Mouse (Mus musculus) testis, adult 2 months (tissue): ENCODE measurements around the gene Hoxb7.

Experiments used
- CTCF ChIP-seq: fragments of 200-500 bp; IDR thresholded peaks from 2 replicates; pipeline ENCODE4 v1.5.1; 2012; ENCODE audit warnings: low read depth, mild to moderate bottlenecking, inconsistent platforms, low read length, moderate library complexity; ENCODE audit not compliant: control insufficient read depth, insufficient read depth, insufficient replicate concordance
- POLR2A ChIP-seq: fragments of 200-500 bp; IDR thresholded peaks from 2 replicates; pipeline ENCODE4 v1.6.1; 2012; ENCODE audit warnings: low read depth, mild to moderate bottlenecking, inconsistent platforms, low read length, moderate library complexity; ENCODE audit not compliant: control insufficient read depth

DNA sequence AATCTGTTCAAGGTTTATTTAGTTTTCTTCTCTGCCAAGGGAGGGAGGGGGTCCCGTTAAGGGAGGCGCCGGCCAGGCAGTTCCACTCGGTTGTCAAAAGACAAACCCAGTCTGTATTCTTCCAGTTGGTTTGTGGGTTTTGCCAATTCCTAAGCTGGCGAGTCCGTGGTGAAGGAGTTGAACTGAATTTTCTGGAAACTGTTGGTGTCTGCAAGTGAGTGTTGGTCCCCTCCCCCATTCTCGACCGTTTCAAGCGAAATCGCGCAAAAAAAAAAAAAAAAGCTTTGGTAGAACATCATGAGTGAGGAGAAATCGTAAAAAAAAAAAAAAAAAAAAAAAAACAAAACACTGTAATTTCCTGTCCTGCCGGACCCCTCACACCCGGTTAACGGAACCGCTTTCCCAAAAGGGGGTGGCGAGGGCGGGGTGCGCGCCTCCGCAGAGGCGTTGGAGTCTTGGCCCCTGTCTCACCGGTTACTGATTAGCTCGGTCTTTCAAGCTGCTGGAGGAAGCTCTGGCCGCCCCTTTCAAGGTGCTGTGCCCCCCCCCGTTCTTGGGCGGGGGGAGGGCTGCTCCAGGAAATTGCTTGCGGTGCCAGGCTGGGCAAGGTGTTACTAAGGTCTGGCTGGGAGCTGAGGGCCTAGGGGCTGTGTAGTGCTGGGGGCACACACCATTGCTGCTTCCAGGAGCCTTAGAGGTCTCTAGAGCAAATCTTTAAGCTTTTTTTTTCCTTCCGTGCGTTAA lies 8.8 kb downstream of the Hoxb7 start:
- TF ChIP-seq CTCF (no peak), POLR2A (no peak)
